Mouse (Mus musculus): ENCODE data around the gene Dip2a. TPM values are rescaled to one million over a fixed set of nuclear protein-coding genes. Genes with fewer than 3 reads are reported as not detected.

The Dip2a gene
- polyA plus RNA-seq, 1 experiment: 11.1 TPM

- no peak overlapping the region for H3ac ChIP-seq (ENCODE audit: control insufficient read depth, insufficient read length)
- peaks cover 10% of the 10 kb centered on the region for H3K36me3 ChIP-seq (ENCODE audit: control insufficient read depth, insufficient read depth)
- no peak overlapping the region for H3K4me2 ChIP-seq (ENCODE audit: low read depth)
- H3K79me2 ChIP-seq (ENCODE audit: control insufficient read depth, insufficient read depth): no peaks in the 10 kb centered on the region
- no peaks in the 10 kb centered on the region for H3K27me3 ChIP-seq (ENCODE audit: control insufficient read depth, insufficient read depth, insufficient read length)
- no peak overlapping the region for H3K4me3 ChIP-seq
- TF ChIP-seq MYOG (IDR thresholded peaks at IDR 0.05; ENCODE audit: control insufficient read depth in 1 of 3, insufficient read depth in 1 of 3, insufficient read length in 2 of 3, low read depth in 2 of 3) (peak in 1 of 3 experiments; percentile 17), POLR2A (IDR thresholded peaks at IDR 0.05; ENCODE audit: insufficient read length, low read depth) (no peak), MAX (IDR thresholded peaks at IDR 0.05; ENCODE audit: low read depth) (no peak), USF1 (IDR thresholded peaks at IDR 0.05; ENCODE audit: low read depth) (no peak), TCF12 (IDR thresholded peaks at IDR 0.05; ENCODE audit: insufficient read depth, poor library complexity, severe bottlenecking) (no peak), SRF (IDR thresholded peaks at IDR 0.05; ENCODE audit: control insufficient read depth, insufficient read length, low read depth) (no peak), TCF3 (IDR thresholded peaks at IDR 0.05; ENCODE audit: insufficient read length, low read depth) (no peak), MYOD1 (IDR thresholded peaks at IDR 0.05; ENCODE audit: control insufficient read depth in 1 of 3, insufficient read length in 2 of 3, low read depth in 2 of 3) (peak in 1 of 3 experiments; percentile 22)
These were observed 105.7 kb downstream of the Dip2a start for GRCm38 (mm10) chr10:76239401-76239800.

- H3K79me2 ChIP-seq (ENCODE audit: control insufficient read depth, insufficient read depth): no peaks in the 10 kb centered on the region
- peak within 1 kb of the TSS; percentile 96 for H3K4me3 ChIP-seq
- TF ChIP-seq TCF12 (IDR thresholded peaks at IDR 0.05; ENCODE audit: insufficient read depth, poor library complexity, severe bottlenecking): no peak
- peak; percentile 88 for TF ChIP-seq POLR2AphosphoS2 (IDR thresholded peaks at IDR 0.05; ENCODE audit: insufficient read length, low read depth)
- TF ChIP-seq USF1 (IDR thresholded peaks at IDR 0.05; ENCODE audit: low read depth): no peak
- no peak for TF ChIP-seq E2F4 (IDR thresholded peaks at IDR 0.05; ENCODE audit: insufficient read depth)
- peak in 1 of 3 experiments; percentile 19 for TF ChIP-seq MYOG (IDR thresholded peaks at IDR 0.05; ENCODE audit: control insufficient read depth in 1 of 3, insufficient read depth in 1 of 3, insufficient read length in 2 of 3, low read depth in 2 of 3)
- TF ChIP-seq REST (IDR thresholded peaks at IDR 0.05; ENCODE audit: insufficient read depth, insufficient read length): no peak
- no peak for TF ChIP-seq TCF3 (IDR thresholded peaks at IDR 0.05; ENCODE audit: insufficient read length, low read depth)
- TF ChIP-seq POLR2A (IDR thresholded peaks at IDR 0.05; ENCODE audit: insufficient read length, low read depth): peak; percentile 82
- TF ChIP-seq MYOD1 (IDR thresholded peaks at IDR 0.05; ENCODE audit: control insufficient read depth in 1 of 3, insufficient read length in 2 of 3, low read depth in 2 of 3): peak in 2 of 3 experiments; percentile 1 to 38
- peak; percentile 62 for TF ChIP-seq SRF (IDR thresholded peaks at IDR 0.05; ENCODE audit: control insufficient read depth, insufficient read length, low read depth)
- TF ChIP-seq MAX (IDR thresholded peaks at IDR 0.05; ENCODE audit: low read depth): no peak
- TF ChIP-seq CEBPB (IDR thresholded peaks at IDR 0.05; ENCODE audit: insufficient read depth, poor library complexity, severe bottlenecking): no peak
- H3K27me3 ChIP-seq (ENCODE audit: control insufficient read depth, insufficient read depth, insufficient read length): no peaks in the 10 kb centered on the region
- peak within 1 kb of the TSS; percentile 4 for H3ac ChIP-seq (ENCODE audit: control insufficient read depth, insufficient read length)
- H3K36me3 ChIP-seq (ENCODE audit: control insufficient read depth, insufficient read depth): peaks cover 10% of the 10 kb centered on the region
- peak within 1 kb of the TSS; percentile 91 for H3K4me2 ChIP-seq (ENCODE audit: low read depth)
These were observed 107.5 kb downstream of the Dip2a start, which contains the start of gene Prmt2 for GRCm38 (mm10) chr10:76237341-76238225. Prmt2 (minus strand) TSS chr10:76237865.

- no peaks in the 10 kb centered on the region for H3K79me2 ChIP-seq (ENCODE audit: control insufficient read depth, insufficient read depth)
- H3K27me3 ChIP-seq (ENCODE audit: control insufficient read depth, insufficient read depth, insufficient read length): no peaks in the 10 kb centered on the region
- H3K4me3 ChIP-seq: no peak overlapping the region
- no peak overlapping the region for H3ac ChIP-seq (ENCODE audit: control insufficient read depth, insufficient read length)
- H3K36me3 ChIP-seq (ENCODE audit: control insufficient read depth, insufficient read depth): peaks cover 3% of the 10 kb centered on the region
- no peak overlapping the region for H3K4me2 ChIP-seq (ENCODE audit: low read depth)
- no peak for TF ChIP-seq TCF3 (IDR thresholded peaks at IDR 0.05; ENCODE audit: insufficient read length, low read depth)
- no peak for TF ChIP-seq SRF (IDR thresholded peaks at IDR 0.05; ENCODE audit: control insufficient read depth, insufficient read length, low read depth)
- no peak for TF ChIP-seq TCF12 (IDR thresholded peaks at IDR 0.05; ENCODE audit: insufficient read depth, poor library complexity, severe bottlenecking)
- no peak for TF ChIP-seq MYOD1 (IDR thresholded peaks at IDR 0.05; ENCODE audit: control insufficient read depth in 1 of 3, insufficient read length in 2 of 3, low read depth in 2 of 3)
- no peak for TF ChIP-seq REST (IDR thresholded peaks at IDR 0.05; ENCODE audit: insufficient read depth, insufficient read length)
These were observed 115.5 kb downstream of the Dip2a start for GRCm38 (mm10) chr10:76229627-76230026.

- no peak overlapping the region for H3ac ChIP-seq (ENCODE audit: control insufficient read depth, insufficient read length)
- H3K36me3 ChIP-seq (ENCODE audit: control insufficient read depth, insufficient read depth): peaks cover 11% of the 10 kb centered on the region
- H3K4me2 ChIP-seq (ENCODE audit: low read depth): no peak overlapping the region
- no peak overlapping the region for H3K4me3 ChIP-seq
- no peak for TF ChIP-seq TCF12 (IDR thresholded peaks at IDR 0.05; ENCODE audit: insufficient read depth, poor library complexity, severe bottlenecking)
- no peak for TF ChIP-seq CEBPB (IDR thresholded peaks at IDR 0.05; ENCODE audit: insufficient read depth, poor library complexity, severe bottlenecking)
- no peaks in the 10 kb centered on the region for H3K27me3 ChIP-seq (ENCODE audit: control insufficient read depth, insufficient read depth, insufficient read length)
- no peaks in the 10 kb centered on the region for H3K79me2 ChIP-seq (ENCODE audit: control insufficient read depth, insufficient read depth)
These were observed 119.1 kb downstream of the Dip2a start for GRCm38 (mm10) chr10:76225944-76226343.

GRCm38 (mm10) chr10:76218240-76218639, 126.9 kb downstream of the Dip2a start:
- no peak overlapping the region for H3K4me2 ChIP-seq (ENCODE audit: low read depth)
- H3K36me3 ChIP-seq (ENCODE audit: control insufficient read depth, insufficient read depth): peaks cover 14% of the 10 kb centered on the region
- H3K27me3 ChIP-seq (ENCODE audit: control insufficient read depth, insufficient read depth, insufficient read length): no peaks in the 10 kb centered on the region
- no peak overlapping the region for H3K4me3 ChIP-seq
- no peak for TF ChIP-seq POLR2AphosphoS2 (IDR thresholded peaks at IDR 0.05; ENCODE audit: insufficient read length, low read depth)
- TF ChIP-seq MYOG (IDR thresholded peaks at IDR 0.05; ENCODE audit: control insufficient read depth in 1 of 3, insufficient read depth in 1 of 3, insufficient read length in 2 of 3, low read depth in 2 of 3): no peak
- no peak for TF ChIP-seq USF1 (IDR thresholded peaks at IDR 0.05; ENCODE audit: low read depth)
- TF ChIP-seq TCF12 (IDR thresholded peaks at IDR 0.05; ENCODE audit: insufficient read depth, poor library complexity, severe bottlenecking): no peak
- no peak for TF ChIP-seq MAX (IDR thresholded peaks at IDR 0.05; ENCODE audit: low read depth)
- no peak for TF ChIP-seq TCF3 (IDR thresholded peaks at IDR 0.05; ENCODE audit: insufficient read length, low read depth)
- no peak for TF ChIP-seq MYOD1 (IDR thresholded peaks at IDR 0.05; ENCODE audit: control insufficient read depth in 1 of 3, insufficient read length in 2 of 3, low read depth in 2 of 3)
- no peak for TF ChIP-seq SRF (IDR thresholded peaks at IDR 0.05; ENCODE audit: control insufficient read depth, insufficient read length, low read depth)
- no peak for TF ChIP-seq REST (IDR thresholded peaks at IDR 0.05; ENCODE audit: insufficient read depth, insufficient read length)
- no peak for TF ChIP-seq CEBPB (IDR thresholded peaks at IDR 0.05; ENCODE audit: insufficient read depth, poor library complexity, severe bottlenecking)
- no peak for TF ChIP-seq POLR2A (IDR thresholded peaks at IDR 0.05; ENCODE audit: insufficient read length, low read depth)
- TF ChIP-seq E2F4 (IDR thresholded peaks at IDR 0.05; ENCODE audit: insufficient read depth): no peak
- H3K79me2 ChIP-seq (ENCODE audit: control insufficient read depth, insufficient read depth): no peaks in the 10 kb centered on the region
- H3ac ChIP-seq (ENCODE audit: control insufficient read depth, insufficient read length): no peak overlapping the region
